Comparison of ENCODE assay signal across 10 mouse cellular contexts in genomic region chr11:101130056-101130756, GRCm38 (mm10). TPM values are rescaled to one million over a fixed set of nuclear protein-coding genes. Genes with fewer than 3 reads are reported as not detected.
DNase-seq lines count a peak whose midpoint lies in the region; ATAC-seq and TF ChIP-seq lines count a peak whose summit lies in the region.
"Had no signal": no experiment of that assay in that cellular context is flagged by ENCODE, and none has a peak within 500 bp of the region (broad histone marks: within the 10 kb centered on the region; RNA-seq: fewer than 3 reads in every experiment).

No protein-coding gene starts in this region.

- H3K4me1 ChIP-seq in kidney, embryonic 14.5 days (ENCODE audit: control insufficient read depth, insufficient read depth, low read length) = no peaks in the 10 kb centered on the region
- H3K4me1 ChIP-seq in brown adipose tissue, adult 24 weeks (ENCODE audit: control insufficient read depth, insufficient read depth, insufficient read length, low read length) = peaks cover 20% of the 10 kb centered on the region
- no peaks in the 10 kb centered on the region; the same call in 1 of the 2 replicates for H3K4me1 ChIP-seq in heart, adult 2 months (ENCODE audit: control insufficient read depth, insufficient read depth, low read length)
- peaks cover 5% of the 10 kb centered on the region; the same call in 1 of the 2 replicates for H3K4me1 ChIP-seq in intestine, postnatal 0 days (replicated peaks; ENCODE audit: control insufficient read depth, insufficient read depth, low read length)
- no peaks in the 10 kb centered on the region for H3K4me1 ChIP-seq in hindbrain, postnatal 0 days (ENCODE audit: insufficient read depth, low read length)
- H3K4me1 ChIP-seq: embryonic facial prominence, embryonic 15.5 days had no signal

- H3K4me2 ChIP-seq in kidney, embryonic 14.5 days (replicated peaks; ENCODE audit: low read depth, low read length) = no peak overlapping the region
- 0 out of 2 replicates have a peak overlapping the region, but pooled peaks have one; percentile 21 for H3K4me2 ChIP-seq in intestine, postnatal 0 days (replicated peaks; ENCODE audit: low read depth)
- no peak overlapping the region for H3K4me2 ChIP-seq in hindbrain, postnatal 0 days (ENCODE audit: low read depth, low read length)
- H3K4me2 ChIP-seq: embryonic facial prominence, embryonic 15.5 days had no signal

- peak; percentile 79 for TF ChIP-seq EP300 in heart, adult 2 months (IDR thresholded peaks at IDR 0.05; ENCODE audit: insufficient read depth, low read depth, low read length)

- no peaks in the 10 kb centered on the region for H3K79me2 ChIP-seq in heart, adult 2 months (replicated peaks; ENCODE audit: control insufficient read depth, insufficient read depth, low read length)

- H3K27ac ChIP-seq in kidney, embryonic 14.5 days (ENCODE audit: low read depth, low read length) = no peak overlapping the region
- peak overlapping the region; percentile 93 for H3K27ac ChIP-seq in brown adipose tissue, adult 24 weeks (replicated peaks; ENCODE audit: low read depth, low read length)
- H3K27ac ChIP-seq in heart, adult 2 months = peak overlapping the region; percentile 82
- no peak overlapping the region for H3K27ac ChIP-seq in intestine, postnatal 0 days (ENCODE audit: low read depth, low read length)
- no peak overlapping the region for H3K27ac ChIP-seq in hindbrain, postnatal 0 days
- H3K27ac ChIP-seq: embryonic facial prominence, embryonic 15.5 days had no signal

- no peak for TF ChIP-seq CTCF in heart, adult 2 months (IDR thresholded peaks at IDR 0.05)
- TF ChIP-seq CTCF in intestine, postnatal 0 days (IDR thresholded peaks at IDR 0.05; ENCODE audit: low read depth) = no peak
- TF ChIP-seq CTCF in hindbrain, postnatal 0 days (IDR thresholded peaks at IDR 0.05; ENCODE audit: low read depth) = no peak

- no peak overlapping the region for H3K4me3 ChIP-seq in kidney, embryonic 14.5 days (ENCODE audit: low read length)
- H3K4me3 ChIP-seq in brown adipose tissue, adult 24 weeks (ENCODE audit: insufficient read depth, low read depth, low read length) = no peak overlapping the region
- H3K4me3 ChIP-seq in heart, adult 2 months = no peak overlapping the region
- H3K4me3 ChIP-seq in intestine, postnatal 0 days (ENCODE audit: low read depth, low read length) = no peak overlapping the region
- no peak overlapping the region for H3K4me3 ChIP-seq in hindbrain, postnatal 0 days (ENCODE audit: low read length)
- H3K4me3 ChIP-seq: embryonic facial prominence, embryonic 15.5 days had no signal

- intact Hi-C loops in heart, adult 2 months (cut with DNase I) = no loop called here

- 37% methylated on average over 18 of the region's 18 CpGs for WGBS in kidney, embryonic 14.5 days
- 25% methylated on average over 18 of the region's 18 CpGs for WGBS in heart, adult 2 months
- 28% methylated on average over 18 of the region's 18 CpGs for WGBS in intestine, postnatal 0 days
- 55% methylated on average over 18 of the region's 18 CpGs for WGBS in hindbrain, postnatal 0 days

- peaks cover 15% of the 10 kb centered on the region for H3K36me3 ChIP-seq in kidney, embryonic 14.5 days (ENCODE audit: control insufficient read depth, insufficient read depth, low read length)
- no peaks in the 10 kb centered on the region for H3K36me3 ChIP-seq in heart, adult 2 months (ENCODE audit: control insufficient read depth, insufficient read depth, low read length)
- H3K36me3 ChIP-seq in intestine, postnatal 0 days (ENCODE audit: control insufficient read depth, insufficient read depth) = peaks cover 15% of the 10 kb centered on the region
- peaks cover 11% of the 10 kb centered on the region for H3K36me3 ChIP-seq in hindbrain, postnatal 0 days (ENCODE audit: insufficient read depth, low read length)

- peak; percentile 19; the same call in 1 of the 2 replicates for TF ChIP-seq POLR2A in heart, adult 2 months (IDR thresholded peaks at IDR 0.05; ENCODE audit: insufficient read depth, low read depth, low read length)

- no peak for ATAC-seq in kidney, embryonic 14.5 days (ENCODE audit: low FRiP score, low TSS enrichment)
- peak; percentile 57; the same call in 1 of the 2 replicates for ATAC-seq in intestine, postnatal 0 days
- ATAC-seq in hindbrain, postnatal 0 days = no peak
- ATAC-seq in frontal cortex, adult (ENCODE audit: low TSS enrichment) = no peak; the same call in 1 of the 2 replicates

- DNase-seq in kidney, adult 18-20 months = peak; percentile 11
- peak; percentile 66 to 84 for DNase-seq in heart, adult 2 months
- DNase-seq in hindbrain, postnatal 0 days (ENCODE audit: low spot score) = no peak
- no peak for DNase-seq in embryo, embryonic 11 days
- DNase-seq: midbrain, embryonic 14.5 days had no signal

- H3K9ac ChIP-seq in kidney, embryonic 14.5 days (ENCODE audit: low read depth, low read length) = no peak overlapping the region
- H3K9ac ChIP-seq in heart, adult 2 months (ENCODE audit: low read depth, low read length) = no peak overlapping the region; the same call in 1 of the 2 replicates
- H3K9ac ChIP-seq in intestine, postnatal 0 days (ENCODE audit: low read depth, low read length) = no peak overlapping the region
- no peak overlapping the region for H3K9ac ChIP-seq in hindbrain, postnatal 0 days (replicated peaks; ENCODE audit: low read length)
- H3K9ac ChIP-seq: embryonic facial prominence, embryonic 15.5 days had no signal

- H3K9me3 ChIP-seq in kidney, embryonic 14.5 days (ENCODE audit: control insufficient read depth, low read length) = peaks cover 5% of the 10 kb centered on the region; the same call in 1 of the 2 replicates
- no peaks in the 10 kb centered on the region for H3K9me3 ChIP-seq in intestine, postnatal 0 days (ENCODE audit: control insufficient read depth)
- no peaks in the 10 kb centered on the region for H3K9me3 ChIP-seq in hindbrain, postnatal 0 days (ENCODE audit: low read length)

- H3K27me3 ChIP-seq in kidney, embryonic 14.5 days (ENCODE audit: control insufficient read depth, insufficient read depth, low read length) = no peaks in the 10 kb centered on the region
- H3K27me3 ChIP-seq in heart, adult 2 months (ENCODE audit: control insufficient read depth, insufficient read depth, low read length) = no peaks in the 10 kb centered on the region
- H3K27me3 ChIP-seq in intestine, postnatal 0 days (replicated peaks; ENCODE audit: control insufficient read depth, insufficient read depth, low read length) = no peaks in the 10 kb centered on the region
- H3K27me3 ChIP-seq in hindbrain, postnatal 0 days (ENCODE audit: insufficient read depth, low read length) = no peaks in the 10 kb centered on the region
- H3K27me3 ChIP-seq: embryonic facial prominence, embryonic 15.5 days had no signal

RNA-seq across cellular contexts. Expression of gene Tubg1, which starts 10.5 kb away (rescaled TPM):
- 81.9 and 95.4 TPM in 2 replicates for polyA plus RNA-seq in kidney, embryonic 14.5 days (2014; fragmentation: Nextera tagmentation; extraction: Ambion mirVana)
- polyA plus RNA-seq in brown adipose tissue, adult 24 weeks (2012; ENCODE audit: insufficient read depth, insufficient read length, missing spikeins) = 46.6 and 49.2 TPM in 2 replicates
- 10 to 100 TPM; 22.7 to 23.6 TPM for total RNA-seq in heart, adult 2 months (2021)
- 14.2 and 17.2 TPM in 2 replicates for polyA plus RNA-seq in heart, adult 2 months (2012; rRNA removed)
- 20.0 and 20.6 TPM in 2 replicates for polyA plus RNA-seq in intestine, postnatal 0 days (2015; fragmentation: Nextera tagmentation; extraction: Ambion mirVana)
- total RNA-seq in hindbrain, postnatal 0 days (2014; rRNA removed) = 59.3 and 68.3 TPM in 2 replicates
- polyA plus RNA-seq in hindbrain, postnatal 0 days (2015; fragmentation: Nextera tagmentation; extraction: Ambion mirVana) = 71.5 and 72.8 TPM in 2 replicates

RNA-seq across cellular contexts. Expression of gene Retreg3, which starts 10.5 kb away (rescaled TPM):
- 10.5 and 14.0 TPM in 2 replicates for polyA plus RNA-seq in kidney, embryonic 14.5 days (2014; fragmentation: Nextera tagmentation; extraction: Ambion mirVana)
- 43.7 and 49.6 TPM in 2 replicates for polyA plus RNA-seq in brown adipose tissue, adult 24 weeks (2012; ENCODE audit: insufficient read depth, insufficient read length, missing spikeins)
- total RNA-seq in heart, adult 2 months (2021) = 10 to 100 TPM; 28.5 to 31.0 TPM
- polyA plus RNA-seq in heart, adult 2 months (2012; rRNA removed) = 31.8 and 53.1 TPM in 2 replicates
- 10.3 and 12.3 TPM in 2 replicates for polyA plus RNA-seq in intestine, postnatal 0 days (2015; fragmentation: Nextera tagmentation; extraction: Ambion mirVana)
- total RNA-seq in hindbrain, postnatal 0 days (2014; rRNA removed) = 56.8 and 68.4 TPM in 2 replicates
- 23.4 and 24.7 TPM in 2 replicates for polyA plus RNA-seq in hindbrain, postnatal 0 days (2015; fragmentation: Nextera tagmentation; extraction: Ambion mirVana)

RNA-seq across cellular contexts. Expression of gene Tubg2, which starts 25.5 kb away (rescaled TPM):
- 3.7 and 4.5 TPM in 2 replicates for polyA plus RNA-seq in kidney, embryonic 14.5 days (2014; fragmentation: Nextera tagmentation; extraction: Ambion mirVana)
- 1.1 and 1.9 TPM in 2 replicates for polyA plus RNA-seq in brown adipose tissue, adult 24 weeks (2012; ENCODE audit: insufficient read depth, insufficient read length, missing spikeins)
- 1 to 10 TPM; 3.5 TPM for total RNA-seq in heart, adult 2 months (2021)
- polyA plus RNA-seq in heart, adult 2 months (2012; rRNA removed) = 2.1 and 2.9 TPM in 2 replicates
- polyA plus RNA-seq in intestine, postnatal 0 days (2015; fragmentation: Nextera tagmentation; extraction: Ambion mirVana) = 2.5 and 2.8 TPM in 2 replicates
- total RNA-seq in hindbrain, postnatal 0 days (2014; rRNA removed) = 29.7 and 40.8 TPM in 2 replicates
- 57.7 and 62.8 TPM in 2 replicates for polyA plus RNA-seq in hindbrain, postnatal 0 days (2015; fragmentation: Nextera tagmentation; extraction: Ambion mirVana)

RNA-seq across cellular contexts. Expression of gene Psmc3ip, which starts 35.0 kb away (rescaled TPM):
- 52.0 and 61.8 TPM in 2 replicates for polyA plus RNA-seq in kidney, embryonic 14.5 days (2014; fragmentation: Nextera tagmentation; extraction: Ambion mirVana)
- 1.7 and 3.6 TPM in 2 replicates for polyA plus RNA-seq in brown adipose tissue, adult 24 weeks (2012; ENCODE audit: insufficient read depth, insufficient read length, missing spikeins)
- 1 to 10 TPM; 1.6 to 2.7 TPM for total RNA-seq in heart, adult 2 months (2021)
- polyA plus RNA-seq in heart, adult 2 months (2012; rRNA removed) = 1.1 and 1.3 TPM in 2 replicates
- 9.1 and 10.5 TPM in 2 replicates for polyA plus RNA-seq in intestine, postnatal 0 days (2015; fragmentation: Nextera tagmentation; extraction: Ambion mirVana)
- 2.9 and 5.5 TPM in 2 replicates for total RNA-seq in hindbrain, postnatal 0 days (2014; rRNA removed)
- 16.3 and 17.5 TPM in 2 replicates for polyA plus RNA-seq in hindbrain, postnatal 0 days (2015; fragmentation: Nextera tagmentation; extraction: Ambion mirVana)

RNA-seq across cellular contexts. Expression of gene Cntnap1, which starts 40.1 kb away (rescaled TPM):
- 1.7 and 2.1 TPM in 2 replicates for polyA plus RNA-seq in kidney, embryonic 14.5 days (2014; fragmentation: Nextera tagmentation; extraction: Ambion mirVana)
- polyA plus RNA-seq in brown adipose tissue, adult 24 weeks (2012; ENCODE audit: insufficient read depth, insufficient read length, missing spikeins) = 7.2 and 11.2 TPM in 2 replicates
- total RNA-seq in heart, adult 2 months (2021) = 1 to 10 TPM; 1.3 to 1.5 TPM
- 3.1 and 4.0 TPM in 2 replicates for polyA plus RNA-seq in heart, adult 2 months (2012; rRNA removed)
- polyA plus RNA-seq in intestine, postnatal 0 days (2015; fragmentation: Nextera tagmentation; extraction: Ambion mirVana) = 5.2 and 6.0 TPM in 2 replicates
- 25.4 and 28.9 TPM in 2 replicates for total RNA-seq in hindbrain, postnatal 0 days (2014; rRNA removed)
- 5.8 and 6.5 TPM in 2 replicates for polyA plus RNA-seq in hindbrain, postnatal 0 days (2015; fragmentation: Nextera tagmentation; extraction: Ambion mirVana)

Comparison
In these comparisons a context has a peak if more than half of its experiments do, and no peak if none do; other contexts are left out.
1. DNase-seq: peak in kidney, adult 18-20 months (single experiment) and heart, adult 2 months (2 of 2); none in hindbrain, postnatal 0 days (single experiment) and embryo, embryonic 11 days (single experiment).
2. H3K27ac ChIP-seq: peak in brown adipose tissue, adult 24 weeks (single experiment) and heart, adult 2 months (single experiment); none in kidney, embryonic 14.5 days (single experiment), intestine, postnatal 0 days (single experiment) and hindbrain, postnatal 0 days (single experiment).
3. RNA of gene Tubg2, which starts 25.5 kb away (polyA plus RNA-seq): 57.7 to 62.8 TPM in hindbrain, postnatal 0 days; 3.7 to 4.5 TPM in kidney, embryonic 14.5 days, 2.1 to 2.9 TPM in heart, adult 2 months, 2.5 to 2.8 TPM in intestine, postnatal 0 days and 1.1 to 1.9 TPM in brown adipose tissue, adult 24 weeks; every median in the first group is over 10 times any median in the second.